Mouse (Mus musculus) midbrain, postnatal 0 days (tissue): ENCODE measurements around the gene Fam189a1. TPM values are rescaled to one million over a fixed set of nuclear protein-coding genes. Genes with fewer than 3 reads are reported as not detected.

Experiments used
- ATAC-seq: fragments of 200-750 bp; cut with Nextera tagmentation; 2 replicates; pipeline ENCODE4 v1.8.0; 2017; ENCODE audit warnings: moderate number of reproducible peaks, mild to moderate bottlenecking, moderate TSS enrichment, moderate library complexity; ENCODE audit not compliant: low FRiP score
- DNase-seq: peaks from one replicate; pipeline ENCODE4 v3.0.0-alpha.2; 2015; ENCODE audit warnings: low spot score
- H3K27ac ChIP-seq: fragments of 300-500 bp; sonication (generic); 2 replicates; pipeline ENCODE4 v1.5.1; 2014; ENCODE audit warnings: low read depth, mild to moderate bottlenecking, low read length, mixed read lengths
- H3K27me3 ChIP-seq: fragments of 300-500 bp; sonication (generic); 2 replicates; pipeline ENCODE4 v1.6.1; 2014; ENCODE audit warnings: low read length, control low read depth, mixed read lengths; ENCODE audit not compliant: insufficient read depth
- H3K36me3 ChIP-seq: fragments of 300-500 bp; sonication (generic); 2 replicates; pipeline ENCODE4 v1.6.1; 2014; ENCODE audit warnings: low read length, control low read depth, mixed read lengths; ENCODE audit not compliant: insufficient read depth
- H3K4me1 ChIP-seq: fragments of 300-500 bp; sonication (generic); 2 replicates; pipeline ENCODE4 v1.6.1; 2014; ENCODE audit warnings: mild to moderate bottlenecking, control low read depth, antibody characterized with exemption, low read length, mixed read lengths; ENCODE audit not compliant: insufficient read depth
- H3K4me2 ChIP-seq: fragments of 300-500 bp; sonication (generic); 2 replicates; pipeline ENCODE4 v1.6.1; 2014; ENCODE audit warnings: low read depth, mild to moderate bottlenecking, low read length, mixed read lengths; ENCODE audit not compliant: poor library complexity, severe bottlenecking
- H3K4me3 ChIP-seq: fragments of 300-500 bp; sonication (generic); 2 replicates; pipeline ENCODE4 v1.5.1; 2014; ENCODE audit warnings: low read depth, mild to moderate bottlenecking, low read length, moderate library complexity
- H3K9ac ChIP-seq: fragments of 300-500 bp; sonication (generic); replicated peaks from 2 replicates; pipeline ENCODE4 v1.6.1; 2014; ENCODE audit warnings: mild to moderate bottlenecking, low read length, moderate library complexity, mixed read lengths; ENCODE audit not compliant: poor library complexity, severe bottlenecking
- H3K9me3 ChIP-seq: fragments of 300-500 bp; sonication (generic); 2 replicates; pipeline ENCODE4 v1.6.1; 2016; ENCODE audit warnings: low read length, control low read depth
- CTCF ChIP-seq: IDR thresholded peaks from 2 replicates; pipeline ENCODE4 v1.5.1; 2016; ENCODE audit warnings: antibody characterized with exemption, mild to moderate bottlenecking
- WGBS: fragments of 180-500 bp; shearing (Covaris S2); extraction: QIAGEN DNeasy Blood & Tissue Kit; methylation state at CpG from one replicate; pipeline ENCODE4 v1.1.7; 2014; 5-methylcytosine and 5-hydroxymethylcytosine counted together
- polyA plus RNA-seq: library from polyadenylated mRNA; unstranded; fragments of >200 nt; fragmentation: Nextera tagmentation; extraction: Ambion mirVana; gene quantifications from 2 replicates; pipeline ENCODE4 v1.2.1, GENCODE M21; 2015
- total RNA-seq: library from RNA; depleted of rRNA; stranded (reverse); fragments of >200 nt; gene quantifications from 2 replicates; pipeline ENCODE4 v1.2.3, GENCODE M21; 2014

Fam189a1 gene
- total and polyA plus RNA-seq, 2 experiments from 2014 or later, result 12.8 to 19.7 TPM

GRCm38 (mm10) chr7:64949910-64950770, 206.2 kb downstream of the Fam189a1 start:
- 19% methylated on average over 11 of the region's 12 CpGs for WGBS
- H3K27ac ChIP-seq, result no peak overlapping the region

DNA sequence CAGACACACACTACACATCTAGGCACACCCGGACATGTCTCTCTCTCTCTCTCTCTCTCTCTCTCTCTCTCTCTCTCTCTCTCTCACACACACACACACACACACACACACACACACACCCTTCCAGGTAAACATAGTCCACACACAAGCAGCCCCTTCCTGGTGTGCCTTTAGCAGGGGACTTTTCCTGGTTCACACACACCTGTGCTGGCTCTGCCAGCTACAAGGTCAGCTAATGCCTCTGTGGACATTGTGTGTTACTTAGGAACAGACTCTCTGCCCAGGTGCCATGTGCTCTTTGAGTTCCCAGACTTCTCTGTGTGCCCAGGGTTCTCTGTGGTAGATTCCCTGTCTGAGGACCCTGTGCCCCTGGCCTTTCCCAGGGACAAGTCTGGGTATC, 206.9 kb downstream of the Fam189a1 start:
- no peak for TF ChIP-seq CTCF
- no peak for ATAC-seq
- WGBS, result 76% methylated on average over 1 of the region's 1 CpGs

More at GRCm38 (mm10) chr7:64949910-64950770, 206.2 kb downstream of the Fam189a1 start:
- DNase-seq (peak; percentile 60), ATAC-seq (peak; percentile 50; the same call in 1 of the 2 replicates)
- no peak overlapping the region for H3K4me3 ChIP-seq
- H3K9ac ChIP-seq, result no peak overlapping the region
- peaks cover 7% of the 10 kb centered on the region for H3K4me1 ChIP-seq
- TF ChIP-seq CTCF, result peak; percentile 72
- no peaks in the 10 kb centered on the region for H3K27me3 ChIP-seq
- H3K9me3 ChIP-seq, result no peaks in the 10 kb centered on the region
- H3K4me2 ChIP-seq, result no peak overlapping the region; the same call in 1 of the 2 replicates
- no peaks in the 10 kb centered on the region for H3K36me3 ChIP-seq

DNA sequence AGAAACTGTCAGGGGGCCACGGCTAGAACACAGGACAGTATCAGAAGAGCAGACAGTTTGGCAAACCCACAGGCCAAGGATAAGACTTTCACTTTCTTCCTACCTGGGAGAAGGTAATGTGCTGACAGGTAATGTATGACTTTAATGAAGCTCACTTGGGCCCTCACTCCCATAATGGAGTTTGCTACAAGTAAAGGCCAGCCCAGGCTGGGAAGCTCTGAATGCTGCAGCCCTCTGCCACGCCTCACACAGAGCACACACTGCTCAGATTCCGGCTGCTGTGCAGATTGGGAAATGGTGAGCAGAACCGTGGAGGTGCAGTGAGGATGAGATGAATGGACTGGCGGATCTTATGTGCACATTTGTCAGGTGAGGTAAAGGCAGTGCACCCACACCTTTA, 211.7 kb downstream of the Fam189a1 start:
- TF ChIP-seq CTCF, result no peak
- H3K9ac ChIP-seq, result no peak overlapping the region
- DNase-seq (no peak), ATAC-seq (no peak)
- no peaks in the 10 kb centered on the region for H3K9me3 ChIP-seq
- no peak overlapping the region for H3K4me2 ChIP-seq
- H3K27ac ChIP-seq, result no peak overlapping the region
- H3K36me3 ChIP-seq, result no peaks in the 10 kb centered on the region
- 83% methylated on average over 5 of the region's 5 CpGs for WGBS
- peaks cover 2% of the 10 kb centered on the region for H3K4me1 ChIP-seq
- H3K27me3 ChIP-seq, result no peaks in the 10 kb centered on the region
- no peak overlapping the region for H3K4me3 ChIP-seq

More for the DNA sequence above, 206.9 kb downstream of the Fam189a1 start:
- Histone ChIP-seq H3K4me1 (peaks cover 7% of the 10 kb centered on the region), H3K9ac (no peak overlapping the region), H3K27me3 (no peaks in the 10 kb centered on the region), H3K36me3 (no peaks in the 10 kb centered on the region), H3K4me2 (no peak overlapping the region), H3K27ac (no peak overlapping the region), H3K4me3 (no peak overlapping the region), H3K9me3 (no peaks in the 10 kb centered on the region)
- DNase-seq, result no peak

GRCm38 (mm10) chr7:64944175-64944574, 212.2 kb downstream of the Fam189a1 start:
- Histone ChIP-seq H3K9me3 (no peaks in the 10 kb centered on the region), H3K9ac (no peak overlapping the region), H3K27me3 (no peaks in the 10 kb centered on the region), H3K36me3 (no peaks in the 10 kb centered on the region), H3K27ac (no peak overlapping the region), H3K4me3 (no peak overlapping the region), H3K4me2 (no peak overlapping the region), H3K4me1 (no peaks in the 10 kb centered on the region)
- no peak for DNase-seq
- ATAC-seq, result no peak
- no peak for TF ChIP-seq CTCF
- 80% methylated on average over 8 of the region's 8 CpGs for WGBS

DNA sequence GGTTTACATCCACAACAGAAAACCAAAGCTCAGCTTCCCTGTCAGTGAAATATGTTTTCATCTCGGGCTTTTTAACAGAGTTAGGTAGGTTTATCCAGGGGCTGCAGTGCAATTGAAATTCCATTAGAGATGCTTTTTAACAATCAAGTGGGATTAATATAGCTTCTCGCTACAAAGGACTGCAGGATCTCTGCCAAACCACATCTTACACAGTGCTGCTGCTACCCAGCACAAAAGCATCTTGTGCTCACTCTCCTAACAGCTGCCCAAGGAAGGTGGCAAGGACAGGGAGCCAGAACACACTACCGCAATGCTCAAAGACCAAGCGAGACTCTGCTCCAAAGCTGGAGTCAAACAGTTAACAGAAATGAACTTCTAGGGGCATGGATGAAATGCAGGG, 219.4 kb downstream of the Fam189a1 start:
- 52% methylated on average over 4 of the region's 4 CpGs for WGBS
- no peak overlapping the region for H3K4me2 ChIP-seq
- no peaks in the 10 kb centered on the region for H3K9me3 ChIP-seq
- no peak overlapping the region for H3K27ac ChIP-seq
- no peaks in the 10 kb centered on the region for H3K4me1 ChIP-seq
- no peaks in the 10 kb centered on the region for H3K27me3 ChIP-seq
- ATAC-seq (no peak), DNase-seq (no peak)
- no peak overlapping the region for H3K4me3 ChIP-seq
- TF ChIP-seq CTCF, result no peak
- H3K36me3 ChIP-seq, result no peaks in the 10 kb centered on the region
- no peak overlapping the region for H3K9ac ChIP-seq

DNA sequence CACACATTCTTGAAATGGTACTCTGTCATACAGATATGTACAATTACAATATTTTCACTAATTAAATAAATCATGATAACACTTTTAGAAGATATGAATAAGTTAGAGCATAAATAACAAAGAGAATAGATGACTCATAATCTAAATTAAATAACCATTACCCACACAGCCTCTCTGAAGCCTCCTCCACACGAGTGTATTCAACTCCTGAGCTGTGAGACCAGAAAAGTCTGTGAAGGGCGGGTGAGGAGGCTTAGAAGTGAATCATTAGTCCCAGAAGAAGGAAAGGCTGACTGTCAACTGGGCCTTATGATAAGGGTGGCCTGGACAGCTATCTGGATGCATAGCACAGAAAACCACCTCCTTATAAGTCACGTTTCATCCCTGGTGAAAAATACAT, 222.3 kb downstream of the Fam189a1 start:
- DNase-seq (no peak), ATAC-seq (no peak)
- Histone ChIP-seq H3K4me1 (no peaks in the 10 kb centered on the region), H3K4me3 (no peak overlapping the region), H3K9me3 (no peaks in the 10 kb centered on the region), H3K27ac (no peak overlapping the region), H3K4me2 (no peak overlapping the region), H3K9ac (no peak overlapping the region), H3K36me3 (no peaks in the 10 kb centered on the region), H3K27me3 (no peaks in the 10 kb centered on the region)
- WGBS, result 69% methylated on average over 3 of the region's 3 CpGs
- no peak for TF ChIP-seq CTCF
